Mouse (Mus musculus): ENCODE measurements around the gene Gstk1.
A peak's percentile ranks its signal among the peaks of the same experiment; 100 is the strongest.

Gstk1 gene

DNA sequence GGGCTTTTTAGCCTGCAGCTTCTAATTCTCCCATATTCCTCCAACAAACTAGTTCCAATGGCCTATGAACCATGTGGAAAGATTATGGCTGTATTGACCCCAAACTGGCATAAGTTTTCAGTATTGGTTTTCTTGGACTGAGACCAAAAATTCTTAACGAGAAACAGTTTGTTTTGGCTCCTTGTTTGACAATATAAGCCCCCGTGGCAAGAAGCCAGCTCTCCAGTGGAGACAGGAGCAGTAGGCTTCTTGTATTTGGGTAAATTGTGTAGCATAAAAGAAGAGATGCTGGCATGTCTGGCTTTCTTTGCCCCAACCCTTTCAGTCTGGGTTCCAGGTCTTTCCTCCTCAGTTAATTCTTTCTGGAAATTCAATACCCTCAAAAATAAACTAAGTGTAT is 30.4 kb downstream of the Gstk1 start:
- no peak for DNase-seq

DNA sequence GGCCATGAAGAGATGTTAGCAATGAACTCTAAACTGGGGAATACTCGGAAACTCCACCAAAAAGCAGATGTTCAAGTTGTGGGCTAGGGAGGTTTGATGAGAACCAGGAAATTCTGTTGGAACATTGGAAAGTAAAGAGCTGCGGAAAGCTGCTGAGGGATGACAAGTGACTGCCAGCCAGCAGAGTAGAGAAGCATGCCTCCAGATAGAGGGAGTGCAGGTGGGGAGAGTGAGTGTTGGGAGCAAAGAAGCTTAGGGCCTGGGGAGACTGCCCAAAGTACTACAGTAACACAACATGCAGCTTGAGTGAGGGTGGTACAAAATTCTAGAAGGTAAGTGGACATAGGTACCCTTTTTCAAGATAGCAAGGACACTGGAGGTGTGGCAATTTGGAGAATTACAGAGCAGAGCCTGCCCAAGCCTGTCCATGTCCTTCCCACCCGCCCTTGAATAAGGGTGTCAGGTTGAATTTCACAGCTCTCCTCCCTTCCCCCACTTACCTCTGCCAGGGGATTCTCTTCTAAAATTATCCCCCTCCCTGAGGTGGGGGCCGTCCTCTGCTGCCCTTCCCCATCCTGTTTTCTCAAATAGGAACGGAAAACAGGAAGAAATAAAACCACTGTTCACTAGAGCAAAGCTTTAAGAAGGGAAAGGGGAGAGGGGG is 37.3 kb downstream of the Gstk1 start:
- DNase-seq: peak; percentile 3

DNA sequence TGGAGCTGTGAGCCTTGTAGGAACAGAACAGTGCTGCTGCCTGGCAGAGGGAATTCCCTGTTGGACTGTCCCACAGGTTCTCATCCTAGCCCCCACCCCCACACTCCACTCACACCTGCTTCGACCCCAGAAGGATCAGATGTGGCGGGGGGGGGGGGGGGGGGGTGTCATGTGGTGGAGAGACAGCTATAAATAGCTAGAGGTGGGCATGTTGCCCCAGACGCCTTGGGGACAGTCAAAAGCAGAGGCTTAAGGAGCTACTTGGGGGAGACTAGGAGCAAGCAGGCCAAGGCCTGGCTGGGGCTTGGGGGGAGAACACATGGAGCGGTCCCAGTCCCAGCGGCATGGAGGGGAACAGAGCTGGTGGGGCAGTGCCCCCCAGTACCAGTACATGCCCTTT is 40.7 kb downstream of the Gstk1 start, which contains the start of gene Clcn1:
TSS of gene Clcn1 (plus strand) at position 238 of the 400 bp plus-strand sequence.
- DNase-seq: no peak

DNA sequence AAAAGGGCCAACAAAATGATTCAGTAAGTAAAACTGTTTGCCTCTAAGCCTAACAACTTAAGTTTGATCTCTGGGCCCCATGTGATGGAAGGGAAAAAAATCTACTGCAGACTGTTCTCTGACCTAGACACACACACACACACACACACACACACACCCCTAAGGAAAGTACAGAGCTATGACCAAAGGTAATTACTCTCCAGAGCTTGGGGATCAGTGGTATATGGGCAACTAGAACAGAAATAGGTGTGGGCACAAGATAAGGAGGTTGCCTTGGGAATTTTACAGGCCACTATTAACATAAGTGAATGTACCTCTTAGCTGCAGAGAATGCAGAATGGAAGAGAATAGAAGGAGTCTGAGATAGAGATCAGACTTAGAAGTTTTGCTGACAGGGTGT is 41.8 kb downstream of the Gstk1 start:
- no peak for DNase-seq

DNA sequence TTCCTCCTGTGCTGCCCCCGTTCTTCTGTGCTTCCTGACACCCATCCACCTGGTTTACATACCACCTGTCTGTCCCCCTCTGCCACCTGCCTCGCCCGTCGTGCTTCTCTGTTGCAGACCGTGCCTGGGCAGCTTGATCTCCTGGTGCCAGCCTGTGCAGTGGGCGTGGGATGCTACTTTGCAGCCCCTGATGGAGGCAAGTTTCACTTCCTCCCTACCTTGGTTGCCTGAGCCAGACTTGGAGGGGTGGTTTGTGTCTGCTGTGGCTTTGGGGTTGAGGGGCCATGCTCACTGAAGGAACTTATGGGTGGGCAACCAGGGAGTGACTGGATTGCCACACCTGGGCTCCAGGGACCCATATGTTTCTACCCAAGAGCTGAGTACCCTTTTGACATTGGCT is 47.6 kb downstream of the Gstk1 start:
- no peak for DNase-seq

DNA sequence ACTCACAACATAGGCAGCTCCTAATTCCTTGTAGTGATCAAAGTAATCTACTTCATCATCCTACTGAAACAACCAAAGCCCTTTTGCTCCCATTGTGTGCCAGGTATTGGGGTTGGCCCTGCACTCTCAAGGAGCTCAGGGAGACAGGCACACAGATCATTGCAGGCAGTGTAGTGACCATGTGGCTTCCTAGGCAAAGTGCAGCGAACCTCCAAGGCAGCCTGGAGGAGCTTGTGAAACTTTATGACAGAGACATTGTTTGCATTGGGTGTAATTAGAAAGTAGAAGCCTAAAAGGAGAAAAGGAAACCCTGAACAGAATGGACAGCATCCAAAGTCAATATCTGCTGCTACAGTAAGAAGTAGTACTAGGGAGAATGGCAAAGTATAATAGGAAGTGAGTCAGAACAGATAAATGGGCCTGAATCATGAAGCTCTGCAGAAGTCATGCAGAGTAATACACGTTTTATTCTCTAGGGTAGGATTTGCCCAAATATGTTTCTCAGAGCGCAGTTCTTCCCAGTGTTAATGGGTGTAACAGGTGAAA is 49.9 kb downstream of the Gstk1 start:
- no peak for DNase-seq

DNA sequence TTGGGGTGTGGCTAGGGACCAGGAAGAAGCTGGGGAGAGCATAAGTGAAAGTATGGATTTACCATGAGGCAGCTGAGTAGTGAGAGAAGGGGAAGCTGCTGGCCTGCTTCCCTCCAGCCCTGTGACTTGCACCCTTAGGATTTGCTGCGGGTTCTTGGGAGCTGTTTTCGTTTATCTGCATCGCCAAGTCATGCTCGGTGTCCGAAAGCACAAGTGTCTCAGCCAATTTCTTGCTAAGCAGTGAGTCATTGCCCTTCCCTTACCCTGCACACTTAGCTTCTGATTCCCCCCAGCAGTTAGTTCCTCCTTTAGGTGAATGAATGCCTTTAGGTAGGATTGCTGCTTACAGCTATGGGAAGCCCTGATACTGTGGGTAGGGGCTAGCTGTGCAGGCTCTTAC is 53.6 kb downstream of the Gstk1 start:
- DNase-seq: no peak
